Mouse (Mus musculus): ENCODE measurements around the gene Myh14.

- TF ChIP-seq CTCF (IDR thresholded peaks at IDR 0.05; ENCODE audit: borderline replicate concordance, insufficient read depth, low read depth, low read length) (no peak), POLR2A (IDR thresholded peaks at IDR 0.05; ENCODE audit: borderline replicate concordance, insufficient read depth, low read length) (no peak)
These were observed 79.1 kb downstream of the Myh14 start for GRCm38 (mm10) chr7:44591348-44592116.
